Mouse (Mus musculus) MEL-GATA-1-ER (cell line): ENCODE measurements around the gene Grik5.

ENCODE experiments used
- DNase-seq: peaks from one replicate; pipeline ENCODE4 v3.0.0-alpha.2; 2012; ENCODE audit warnings: low read depth; ENCODE audit errors: extremely low read depth

The Grik5 gene

DNA sequence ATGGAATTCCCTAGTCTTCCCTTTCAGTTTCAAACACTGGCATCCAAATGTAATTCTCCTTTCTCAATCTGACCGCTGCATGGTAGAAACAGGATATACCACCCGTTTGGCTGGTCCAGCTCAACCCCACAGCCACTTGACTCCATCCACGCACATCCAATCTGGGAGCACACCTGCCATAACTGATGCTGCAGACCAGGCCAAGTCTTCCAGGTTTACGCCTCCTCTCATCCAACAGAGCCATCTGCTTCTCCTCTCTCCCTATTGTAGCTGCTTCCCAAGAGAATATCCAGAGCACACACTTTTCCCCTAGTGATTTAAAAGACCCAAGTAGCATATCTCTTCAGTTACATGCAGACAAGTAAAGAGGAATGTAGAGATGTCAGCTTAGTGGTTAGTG is 37.4 kb downstream of the Grik5 start:
- DNase-seq, result no peak

DNA sequence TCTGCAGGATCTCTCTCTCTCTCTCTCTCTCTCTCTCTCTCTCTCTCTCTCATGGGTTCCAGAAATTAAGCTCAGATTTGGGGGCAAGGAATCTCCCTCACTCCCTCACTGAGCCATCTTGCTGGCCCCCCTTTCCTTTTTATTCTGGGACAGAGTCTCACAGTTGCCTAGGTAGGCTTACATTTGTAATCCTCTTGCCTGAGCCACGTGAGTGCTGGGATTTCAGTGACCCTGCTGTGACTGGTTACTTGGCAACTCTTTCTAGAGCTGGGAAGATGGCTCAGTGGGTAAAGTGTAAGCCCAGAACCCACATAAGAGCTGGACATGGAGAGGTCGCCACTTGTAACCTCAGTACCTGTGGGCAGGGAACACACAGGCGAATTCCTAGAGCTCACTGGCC is 40.6 kb downstream of the Grik5 start:
- DNase-seq, result no peak

GRCm38 (mm10) chr7:25030032-25030753 is 42.0 kb downstream of the Grik5 start:
- peak; percentile 25 for DNase-seq

DNA sequence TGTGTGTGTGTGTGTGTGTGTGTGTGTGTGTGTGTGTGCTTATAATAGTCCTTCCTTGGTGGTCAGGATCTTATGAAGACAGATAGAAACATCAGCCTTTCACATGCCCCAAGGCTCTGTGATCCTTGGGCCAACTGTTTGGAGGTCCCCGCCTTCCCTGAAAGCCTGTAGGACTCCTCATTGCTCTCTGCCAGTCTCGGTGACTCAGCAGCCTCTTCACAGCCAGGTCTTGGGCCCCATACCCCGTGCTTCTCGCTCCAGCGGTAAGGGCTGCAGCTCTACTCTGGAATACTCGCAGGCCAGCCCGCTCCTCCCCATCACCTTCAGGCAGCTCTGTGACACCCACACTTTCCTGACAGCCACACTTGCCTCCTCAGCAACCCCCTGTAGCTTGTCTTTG is 45.7 kb downstream of the Grik5 start:
- no peak for DNase-seq

GRCm38 (mm10) chr7:25025855-25026439 is 46.2 kb downstream of the Grik5 start:
- no peak for DNase-seq

DNA sequence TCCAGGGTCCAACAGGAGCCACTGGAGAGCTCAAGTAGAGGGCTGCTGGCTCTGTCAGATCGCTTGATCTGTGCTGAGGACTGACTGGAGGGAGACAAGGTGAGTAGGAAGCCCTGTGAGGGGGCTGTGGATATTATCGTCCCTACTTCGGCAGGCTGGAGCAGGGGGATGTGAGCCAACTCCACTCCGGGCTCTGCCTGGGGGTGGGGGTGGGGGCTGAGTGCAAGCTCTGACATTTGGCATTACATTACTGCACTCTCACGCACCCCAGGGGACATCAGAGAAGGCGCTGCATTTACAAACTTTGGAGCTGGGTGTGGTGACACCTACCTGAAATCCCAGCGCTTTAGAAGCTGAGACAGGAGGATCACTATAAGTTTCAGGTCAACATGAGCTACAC is 60.6 kb downstream of the Grik5 start:
- DNase-seq, result no peak

DNA sequence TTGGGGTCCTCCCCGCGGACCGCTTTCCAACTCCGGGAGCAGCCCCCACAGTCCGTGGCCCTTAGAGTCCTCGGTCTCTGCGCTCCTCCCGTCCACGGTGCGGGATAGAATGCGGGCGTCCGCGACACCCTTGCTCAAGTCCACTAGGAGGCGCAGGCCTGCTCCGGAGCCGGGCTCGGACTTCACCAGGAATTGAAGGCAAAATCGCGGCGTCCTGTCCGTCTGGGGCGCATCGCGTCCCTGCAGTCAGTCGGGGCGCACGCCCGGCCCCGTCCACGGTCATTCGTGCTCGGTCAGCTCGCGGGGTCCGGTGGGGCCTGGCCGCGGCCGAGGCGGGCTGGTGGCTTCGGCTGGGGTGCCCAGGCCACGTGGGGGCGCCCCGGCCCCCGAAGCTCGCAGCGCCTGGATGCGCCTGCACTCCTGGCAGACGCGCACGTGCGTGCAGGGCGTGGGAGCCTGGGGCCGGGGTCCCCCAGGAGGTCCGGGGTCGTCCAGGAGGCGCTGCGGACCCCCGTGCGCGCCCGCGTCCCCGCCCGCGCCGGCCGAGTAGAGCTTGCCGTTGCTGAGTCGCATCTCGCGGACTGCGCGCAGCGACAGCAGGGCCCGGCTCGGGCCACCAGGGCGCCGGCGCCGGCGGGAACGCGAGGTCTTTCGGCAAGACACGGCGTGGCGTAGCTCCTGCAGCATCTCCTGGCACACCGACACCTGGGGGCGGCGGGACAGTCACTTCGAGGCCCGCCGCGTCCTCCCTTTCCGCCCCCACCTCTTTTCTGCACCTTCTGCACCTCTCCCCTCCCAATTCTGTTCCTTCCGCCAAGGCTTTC is 61.8 kb downstream of the Grik5 start:
- DNase-seq, result no peak

DNA sequence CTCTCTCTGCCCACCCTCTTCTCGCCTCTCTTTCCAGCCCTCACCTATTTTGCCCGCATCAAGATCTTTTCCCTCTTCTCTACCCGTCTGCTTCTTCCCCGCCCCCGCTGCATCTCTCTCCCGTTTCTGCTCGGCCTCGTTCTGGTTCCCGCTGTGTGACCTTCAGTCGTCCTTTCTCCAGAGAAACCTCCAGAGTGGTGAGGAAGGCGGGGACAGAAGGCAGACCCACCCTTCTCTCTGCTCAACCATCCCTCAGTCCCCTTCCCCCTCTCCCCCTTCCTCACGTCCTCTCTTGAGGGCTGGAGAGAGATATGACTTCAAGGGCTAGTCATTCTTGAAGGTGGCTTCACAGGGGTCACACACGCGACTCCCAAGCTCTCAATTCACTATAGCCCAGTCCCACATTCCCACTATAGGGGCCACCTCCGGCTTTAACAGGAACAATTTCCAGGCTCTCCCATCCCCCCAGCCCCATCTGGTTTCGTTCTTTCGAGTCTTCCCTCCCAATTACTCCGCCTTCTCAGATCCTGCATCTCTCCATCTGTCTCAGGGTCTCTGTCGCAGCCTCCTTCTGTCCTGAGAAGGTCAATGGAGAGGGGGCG is 62.9 kb downstream of the Grik5 start:
- DNase-seq, result no peak

DNA sequence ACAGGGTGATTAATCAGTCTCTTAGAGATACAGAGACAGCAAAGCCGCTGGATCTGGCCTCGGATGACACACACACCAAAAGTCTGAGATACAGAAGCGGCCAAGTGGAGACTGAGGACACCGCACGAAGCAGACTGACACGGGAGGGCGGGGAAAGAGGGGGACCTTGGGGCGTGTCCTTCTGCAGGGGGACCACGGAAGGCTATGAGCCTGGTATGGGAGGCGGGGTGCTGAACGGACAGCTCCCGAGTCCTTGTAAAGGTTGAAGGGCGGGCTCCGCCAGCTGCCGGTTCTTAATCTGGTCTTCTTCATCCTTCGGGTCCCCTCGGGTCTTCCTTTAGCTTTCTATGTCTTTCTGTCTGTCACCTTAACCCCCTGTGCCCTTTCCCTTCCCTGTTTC is 63.5 kb downstream of the Grik5 start:
- no peak for DNase-seq

DNA sequence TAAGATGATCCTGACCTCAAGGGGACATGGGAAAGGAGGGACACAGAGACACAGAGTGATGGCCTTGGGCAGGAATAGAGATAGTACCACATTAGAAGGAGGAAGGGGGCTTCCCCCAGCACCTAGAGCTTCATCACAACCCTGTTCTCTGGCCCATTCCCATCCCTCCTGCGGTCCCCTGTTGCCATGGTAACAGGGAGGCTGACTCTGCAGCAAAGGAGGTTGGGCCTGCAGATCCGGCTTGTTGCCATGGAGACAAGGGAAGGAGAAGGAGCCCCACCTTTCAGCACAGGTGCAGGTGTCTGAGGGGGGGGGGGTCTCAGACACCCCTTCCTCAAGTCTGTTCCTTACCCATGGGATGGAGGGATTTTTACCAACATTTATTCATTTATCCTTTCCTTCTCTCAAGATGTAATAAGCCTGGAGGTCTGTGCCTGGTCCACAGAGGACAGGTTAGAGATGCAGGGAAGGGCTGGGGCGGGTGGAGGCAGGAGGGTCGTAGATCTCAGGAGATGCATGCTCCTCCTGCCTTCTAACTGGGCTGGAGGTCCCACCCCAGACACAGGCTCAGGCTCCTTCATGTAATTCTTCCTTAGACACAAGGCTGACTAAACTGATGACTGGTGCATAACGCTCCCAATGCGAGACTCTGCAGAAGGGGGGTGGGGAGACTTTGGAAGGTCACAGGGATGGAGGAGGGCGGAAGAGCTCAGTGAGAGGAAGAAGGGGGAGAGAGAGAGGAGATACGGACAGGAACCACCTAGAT is 64.4 kb downstream of the Grik5 start:
- DNase-seq, result no peak

DNA sequence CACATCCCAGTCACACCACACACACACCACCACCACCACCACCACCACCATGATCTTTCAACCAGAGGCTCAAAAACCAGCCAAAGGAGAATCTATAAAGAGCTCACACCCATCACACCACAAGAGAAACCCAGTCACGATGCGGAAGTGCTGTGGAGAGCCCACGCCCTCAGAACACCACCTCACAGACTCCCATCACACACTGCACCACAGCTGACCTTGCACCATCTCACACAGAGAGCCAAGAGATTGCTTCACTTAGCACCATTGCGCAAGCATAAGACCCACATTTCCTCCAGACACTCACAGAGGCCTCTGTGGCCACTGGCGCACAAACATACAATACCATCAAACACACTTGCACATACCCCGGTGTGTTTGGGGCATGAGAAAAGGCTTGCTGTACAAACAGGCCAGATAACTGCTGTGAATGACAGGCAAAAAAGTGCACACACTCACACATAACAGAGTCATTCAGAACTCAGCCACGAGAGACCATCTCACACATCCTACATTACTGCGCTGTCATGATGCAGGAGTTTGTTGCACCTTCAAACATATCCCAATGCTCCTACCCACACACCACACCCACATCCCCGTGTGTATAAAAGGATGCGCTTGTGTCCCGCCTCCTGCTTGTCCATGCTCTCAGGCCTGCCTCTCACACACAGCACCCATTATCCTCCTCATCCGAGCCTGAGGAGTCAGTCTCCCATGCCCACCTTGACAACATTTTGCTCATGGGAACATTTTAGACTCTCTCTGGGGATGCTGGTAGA is 65.4 kb downstream of the Grik5 start:
- no peak for DNase-seq

- DNase-seq, result no peak
These were observed 66.0 kb downstream of the Grik5 start for GRCm38 (mm10) chr7:25006171-25006570.

DNA sequence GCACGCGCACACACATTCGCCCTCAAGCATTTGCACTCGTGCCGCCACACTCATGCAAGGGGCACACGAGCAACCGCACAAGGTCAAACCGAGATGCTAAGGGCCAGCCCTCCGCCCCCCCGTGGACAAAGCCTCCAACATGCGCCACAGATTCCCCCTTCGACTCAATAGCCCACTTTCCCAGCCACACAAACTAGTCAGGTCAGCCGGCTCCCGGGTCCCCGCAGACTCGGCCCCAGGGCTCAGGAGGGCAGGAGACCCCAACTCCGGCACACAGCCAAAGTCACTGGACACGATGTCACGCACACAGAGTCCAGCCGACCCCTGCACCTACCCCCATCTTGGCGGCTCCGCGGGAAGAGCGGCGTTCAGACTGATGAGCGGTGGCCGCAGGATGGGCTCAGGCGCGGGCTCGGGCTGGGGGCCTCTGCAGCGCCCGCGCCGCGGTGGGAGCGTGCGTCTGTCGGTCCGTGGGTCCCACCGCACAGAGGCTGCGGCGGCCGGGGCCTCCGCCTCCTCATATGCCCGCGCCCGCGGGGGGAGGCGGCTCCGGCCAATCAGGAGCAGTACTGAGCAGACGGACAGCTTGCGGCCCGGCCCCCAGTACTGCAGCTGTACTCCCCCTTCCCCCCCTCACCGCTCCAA is 66.6 kb downstream of the Grik5 start, which contains the start of gene Atp1a3:
Atp1a3 (minus strand) TSS at position 538 of the 645 bp plus-strand sequence.
- no peak for DNase-seq

- no peak for DNase-seq
These were observed 67.3 kb downstream of the Grik5 start for GRCm38 (mm10) chr7:25004806-25005205.

- DNase-seq, result no peak
These were observed 68.2 kb downstream of the Grik5 start for GRCm38 (mm10) chr7:25003820-25004388.

DNA sequence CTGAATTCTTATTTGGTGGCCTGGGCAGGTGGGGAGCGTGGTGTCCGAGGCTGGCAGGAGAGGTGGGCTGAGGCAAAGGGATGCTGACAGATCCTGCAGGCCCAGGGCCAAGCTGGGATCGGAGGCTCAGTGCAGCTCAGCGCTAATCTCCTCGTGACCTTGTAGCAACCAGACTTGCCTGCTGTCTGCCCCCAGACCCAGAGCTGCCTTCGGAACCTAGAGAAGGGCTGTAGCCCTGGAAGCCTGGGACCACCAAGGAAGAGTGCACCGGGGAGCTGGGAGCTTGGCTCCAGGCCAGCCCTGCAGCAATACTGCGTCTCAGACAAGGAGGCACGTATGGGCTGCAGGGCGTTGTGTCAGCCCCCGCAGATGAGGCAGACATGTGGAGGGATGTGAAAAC is 68.9 kb downstream of the Grik5 start:
- DNase-seq, result no peak

DNA sequence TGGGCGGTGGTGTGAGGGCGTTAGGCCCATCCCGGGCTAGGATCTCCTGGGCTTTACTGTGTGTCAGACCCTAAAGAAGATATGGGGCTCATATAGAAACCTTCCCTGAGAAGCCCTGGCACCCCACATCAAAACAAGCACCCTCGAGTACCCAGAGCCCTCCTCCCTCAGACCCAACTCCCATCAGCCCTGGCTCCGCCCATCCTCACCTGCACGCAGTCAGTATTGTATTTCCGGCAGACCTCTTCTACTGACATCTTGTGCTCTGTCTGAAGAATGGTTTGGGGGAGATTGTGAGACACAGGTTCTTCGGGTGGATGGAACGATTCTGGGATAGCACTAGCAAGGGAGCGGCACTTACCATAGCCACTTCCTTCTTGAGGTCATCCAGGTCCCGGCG is 71.4 kb downstream of the Grik5 start:
- no peak for DNase-seq

DNA sequence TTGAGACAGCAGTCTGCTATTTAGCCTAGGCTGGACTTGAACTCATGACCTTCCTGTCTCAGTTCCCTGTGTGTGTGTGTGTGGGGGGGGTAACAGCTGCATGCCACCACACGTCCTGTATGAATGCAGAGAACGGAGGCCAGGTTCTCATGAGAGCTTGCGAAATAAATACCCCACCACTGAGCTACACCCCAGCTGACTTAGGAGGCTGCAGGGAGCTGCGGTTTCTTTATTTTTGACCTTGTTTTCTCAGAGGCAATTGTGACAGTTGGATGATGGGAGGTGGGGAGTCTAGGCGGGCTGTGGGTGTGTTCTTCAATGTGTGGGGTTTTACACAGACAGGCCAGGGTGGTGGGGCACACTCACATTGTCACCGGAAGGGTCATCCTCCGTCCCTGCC is 71.9 kb downstream of the Grik5 start:
- DNase-seq, result no peak

- DNase-seq, result no peak
These were observed 79.1 kb downstream of the Grik5 start for GRCm38 (mm10) chr7:24993081-24993480.

DNA sequence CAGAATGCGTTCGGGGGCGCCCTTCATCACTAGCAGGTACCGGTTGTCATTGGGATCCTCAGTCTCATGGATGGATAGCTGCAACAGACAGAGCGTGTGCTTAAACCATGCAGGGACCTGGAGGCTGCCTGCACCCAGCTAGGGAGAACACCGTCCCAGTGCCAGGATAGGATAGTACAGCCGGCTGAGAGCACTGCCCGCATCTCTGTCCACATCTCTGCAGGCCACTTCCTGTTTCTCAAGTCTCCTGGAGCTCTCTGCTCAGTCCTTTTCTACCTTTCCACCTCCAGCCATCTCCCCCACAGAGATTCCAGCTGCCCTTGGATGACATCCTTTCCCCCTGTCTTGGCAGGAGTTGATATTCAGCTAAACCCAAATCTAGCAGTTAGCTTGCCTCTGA is 81.7 kb downstream of the Grik5 start:
- no peak for DNase-seq
